ENCODE assay signal across 8 mouse cellular contexts in the genomic region with DNA sequence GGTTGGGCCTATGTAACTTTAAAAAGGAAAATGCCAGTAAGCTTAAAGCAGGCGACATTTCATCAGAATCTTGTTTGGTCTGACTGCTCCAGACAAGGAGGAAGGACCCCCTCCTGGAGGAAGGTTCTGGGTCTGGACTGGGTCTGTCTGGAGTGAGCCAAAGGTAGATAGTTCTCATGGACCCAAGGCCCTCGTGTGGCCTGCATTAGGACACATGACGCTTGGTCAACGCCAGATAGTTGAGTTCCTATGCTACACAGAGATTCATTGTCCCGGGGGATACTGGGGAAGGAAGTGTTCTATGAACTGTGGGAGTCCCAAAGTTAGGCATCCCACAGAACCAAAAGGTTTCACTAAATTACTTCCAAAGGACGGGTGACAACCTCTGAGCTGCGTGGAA. TPM values are rescaled to one million over a fixed set of nuclear protein-coding genes. Genes with fewer than 3 reads are reported as not detected.
DNase-seq lines count a peak whose midpoint lies in the region; ATAC-seq and TF ChIP-seq lines count a peak whose summit lies in the region.

No protein-coding gene starts in this region.

- peak overlapping the region; percentile 39; the same call in 1 of the 2 replicates for H3K9ac ChIP-seq in lung, postnatal 0 days (replicated peaks; ENCODE audit: low read depth)
- peak overlapping the region; percentile 48; the same call in 1 of the 2 replicates for H3K9ac ChIP-seq in intestine, postnatal 0 days (ENCODE audit: low read depth, low read length)
- peak overlapping the region; percentile 46 for H3K9ac ChIP-seq in neural tube, embryonic 15.5 days (replicated peaks)

- ATAC-seq in cerebellum, adult (ENCODE audit: insufficient number of reproducible peaks, low FRiP score, low TSS enrichment): peak; percentile 16; the same call in 1 of the 2 replicates
- no peak for ATAC-seq in lung, postnatal 0 days
- ATAC-seq in intestine, postnatal 0 days: no peak
- peak; percentile 12 for ATAC-seq in neural tube, embryonic 15.5 days (ENCODE audit: low FRiP score)

- H3K4me1 ChIP-seq in lung, postnatal 0 days (ENCODE audit: insufficient read depth, low read depth, low read length): peaks cover 4% of the 10 kb centered on the region; the same call in 1 of the 2 replicates
- peaks cover 6% of the 10 kb centered on the region; the same call in 1 of the 2 replicates for H3K4me1 ChIP-seq in intestine, postnatal 0 days (replicated peaks; ENCODE audit: control insufficient read depth, insufficient read depth, low read length)
- peaks cover 12% of the 10 kb centered on the region for H3K4me1 ChIP-seq in neural tube, embryonic 15.5 days

- no peaks in the 10 kb centered on the region for H3K36me3 ChIP-seq in lung, postnatal 0 days (ENCODE audit: insufficient read depth, low read length)
- peaks cover 4% of the 10 kb centered on the region; the same call in 1 of the 2 replicates for H3K36me3 ChIP-seq in intestine, postnatal 0 days (ENCODE audit: control insufficient read depth, insufficient read depth)
- peaks cover 3% of the 10 kb centered on the region; the same call in 1 of the 2 replicates for H3K36me3 ChIP-seq in neural tube, embryonic 15.5 days

- peak overlapping the region; percentile 85 for H3K27ac ChIP-seq in lung, postnatal 0 days (ENCODE audit: low read length)
- H3K27ac ChIP-seq in intestine, postnatal 0 days (ENCODE audit: low read depth, low read length): peak overlapping the region; percentile 81
- H3K27ac ChIP-seq in neural tube, embryonic 15.5 days (replicated peaks): peak overlapping the region; percentile 94

- H3K9me3 ChIP-seq in lung, postnatal 0 days (ENCODE audit: low read length): no peaks in the 10 kb centered on the region
- no peaks in the 10 kb centered on the region for H3K9me3 ChIP-seq in intestine, postnatal 0 days (ENCODE audit: control insufficient read depth)
- H3K9me3 ChIP-seq in neural tube, embryonic 15.5 days (replicated peaks): 0 out of 2 replicates have a peak, but pooled peaks cover 3% of the 10 kb centered on the region

- peak overlapping the region; percentile 83 for H3K4me2 ChIP-seq in lung, postnatal 0 days (replicated peaks; ENCODE audit: low read depth, low read length)
- H3K4me2 ChIP-seq in intestine, postnatal 0 days (replicated peaks; ENCODE audit: low read depth): peak overlapping the region; percentile 87
- H3K4me2 ChIP-seq in neural tube, embryonic 15.5 days: peak overlapping the region; percentile 77

- H3K4me3 ChIP-seq in lung, postnatal 0 days (ENCODE audit: low read depth, low read length): peak overlapping the region; percentile 54
- peak overlapping the region; percentile 59 for H3K4me3 ChIP-seq in intestine, postnatal 0 days (ENCODE audit: low read depth, low read length)
- peak overlapping the region; percentile 71 for H3K4me3 ChIP-seq in neural tube, embryonic 15.5 days (replicated peaks)

- no peaks in the 10 kb centered on the region for H3K27me3 ChIP-seq in lung, postnatal 0 days (replicated peaks; ENCODE audit: insufficient read depth, low read length)
- no peaks in the 10 kb centered on the region for H3K27me3 ChIP-seq in intestine, postnatal 0 days (replicated peaks; ENCODE audit: control insufficient read depth, insufficient read depth, low read length)
- H3K27me3 ChIP-seq in neural tube, embryonic 15.5 days (replicated peaks): no peaks in the 10 kb centered on the region

- WGBS in lung, postnatal 0 days: 65% methylated on average over 7 of the region's 7 CpGs
- WGBS in intestine, postnatal 0 days: 57% methylated on average over 7 of the region's 7 CpGs
- 72% methylated on average over 7 of the region's 7 CpGs for WGBS in neural tube, embryonic 15.5 days

- DNase-seq in cerebellum, adult 8-10 months: no peak
- no peak for DNase-seq in lung, postnatal 0 days (ENCODE audit: low spot score)
- no peak for DNase-seq in lung, postnatal 25 days (ENCODE audit: low spot score)
- DNase-seq in natural killer cell, adult 2 months (ENCODE audit: low spot score in 2 of 2): no peak
- no peak for DNase-seq in adrenal gland, postnatal 4 days (ENCODE audit: low spot score in 2 of 2)

- TF ChIP-seq EP300 in lung, postnatal 0 days (IDR thresholded peaks at IDR 0.05): 0 out of 2 replicates have a peak, but pooled peaks have one; percentile 37

- no peak for TF ChIP-seq CTCF in lung, postnatal 0 days (IDR thresholded peaks at IDR 0.05)
- TF ChIP-seq CTCF in intestine, postnatal 0 days (IDR thresholded peaks at IDR 0.05; ENCODE audit: low read depth): no peak

RNA-seq across cellular contexts. Expression of a gene that starts 0.7 kb away (rescaled TPM):
- polyA plus RNA-seq in lung, postnatal 0 days (2015; fragmentation: Nextera tagmentation; extraction: Ambion mirVana): 3.4 and 4.3 TPM in 2 replicates
- 3.2 and 3.7 TPM in 2 replicates for polyA plus RNA-seq in intestine, postnatal 0 days (2015; fragmentation: Nextera tagmentation; extraction: Ambion mirVana)
- 6.5 and 7.7 TPM in 2 replicates for polyA plus RNA-seq in neural tube, embryonic 15.5 days (2015; fragmentation: Nextera tagmentation; extraction: Ambion mirVana)
- total RNA-seq in adrenal gland, postnatal 4 days (2021): 10 to 100 TPM; 11.9 to 14.5 TPM

RNA-seq across cellular contexts. Expression of a gene that starts 27.7 kb away (rescaled TPM):
- 22.3 and 23.6 TPM in 2 replicates for polyA plus RNA-seq in lung, postnatal 0 days (2015; fragmentation: Nextera tagmentation; extraction: Ambion mirVana)
- 50.2 and 50.9 TPM in 2 replicates for polyA plus RNA-seq in intestine, postnatal 0 days (2015; fragmentation: Nextera tagmentation; extraction: Ambion mirVana)
- polyA plus RNA-seq in neural tube, embryonic 15.5 days (2015; fragmentation: Nextera tagmentation; extraction: Ambion mirVana): 23.4 and 24.9 TPM in 2 replicates
- 10 to 100 TPM; 13.8 to 16.8 TPM for total RNA-seq in adrenal gland, postnatal 4 days (2021)

Comparison
In these comparisons a context has a peak if more than half of its experiments do, and no peak if none do; other contexts are left out.
1. ATAC-seq: peak in cerebellum, adult (single experiment) and neural tube, embryonic 15.5 days (single experiment); none in lung, postnatal 0 days (single experiment) and intestine, postnatal 0 days (single experiment).
2. Peak in every context shown above with its lines, with median percentiles within 50 percentile points of each other: H3K27ac ChIP-seq, H3K4me2 ChIP-seq, H3K4me3 ChIP-seq and H3K9ac ChIP-seq.